Mouse (Mus musculus) adipocyte (in vitro differentiated cells): ENCODE measurements around the gene Serpinb1b.
A peak's percentile ranks its signal among the peaks of the same experiment; 100 is the strongest.

Experiments used
- DNase-seq: peaks from one replicate; pipeline ENCODE4 v3.0.0-alpha.2; 2016; ENCODE audit warnings: low spot score

Serpinb1b gene

GRCm38 (mm10) chr13:33091306-33091705, 12.9 kb downstream of the Serpinb1b start:
- no peak for DNase-seq

DNA sequence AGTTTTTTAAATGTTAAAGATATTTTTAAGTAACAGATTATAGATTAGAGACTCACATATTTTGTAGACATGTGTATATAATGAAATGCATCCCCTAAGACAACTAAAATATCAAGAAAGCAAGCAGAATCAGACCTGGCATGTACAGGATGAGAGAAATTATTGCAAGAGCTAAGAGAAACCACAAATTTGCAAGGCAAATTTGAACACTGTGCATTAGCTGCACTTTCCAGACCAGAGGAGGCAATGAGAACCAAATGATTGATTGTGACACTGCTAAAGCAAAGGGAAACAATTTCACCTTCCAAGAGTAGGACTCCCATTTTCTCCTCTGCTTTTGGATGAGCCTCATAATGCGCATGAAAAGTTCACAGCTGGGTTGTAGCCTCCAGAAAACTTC, 17.2 kb downstream of the Serpinb1b start:
- no peak for DNase-seq

DNA sequence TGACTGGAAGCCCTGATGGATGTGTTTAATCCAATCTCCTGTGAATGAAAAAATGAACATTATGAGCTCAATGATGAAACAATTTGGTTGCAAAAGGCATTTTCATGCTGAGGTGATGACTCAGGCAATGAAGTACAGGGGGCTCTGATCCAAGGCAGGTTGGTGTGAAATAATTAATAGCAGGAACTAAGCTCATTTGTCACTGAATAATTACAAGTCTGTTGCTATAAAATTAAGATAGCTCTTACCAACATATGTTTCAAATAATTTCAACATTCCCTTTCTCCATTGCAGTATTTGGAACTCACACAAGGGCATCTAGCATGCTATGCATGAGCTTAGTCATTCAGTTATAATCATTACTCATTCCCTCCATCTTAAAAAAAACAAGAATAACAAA, 27.3 kb downstream of the Serpinb1b start:
- DNase-seq, result no peak

DNA sequence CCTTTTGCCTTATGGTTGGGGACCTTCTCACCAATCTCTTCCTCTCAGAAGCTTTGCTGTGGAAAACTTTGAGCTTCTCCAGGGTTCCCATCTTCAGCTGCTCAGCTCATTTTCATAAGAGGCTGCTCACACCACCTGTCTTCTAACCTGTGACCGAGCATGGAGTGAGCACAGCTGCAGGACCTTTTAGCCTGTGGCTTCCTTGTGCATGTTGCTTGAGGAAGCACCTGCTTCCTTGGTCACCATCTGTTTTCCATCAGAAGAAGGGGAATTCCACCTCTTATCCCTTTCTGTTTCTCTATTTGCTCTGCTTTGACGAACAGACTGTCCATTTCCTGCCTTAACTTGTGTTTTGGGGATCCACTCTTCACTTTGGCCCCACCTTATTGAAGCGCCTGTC, 34.7 kb downstream of the Serpinb1b start:
- DNase-seq, result no peak

GRCm38 (mm10) chr13:33137717-33138116, 59.3 kb downstream of the Serpinb1b start:
- no peak for DNase-seq

- peak; percentile 18 for DNase-seq
These were observed 63.1 kb downstream of the Serpinb1b start for GRCm38 (mm10) chr13:33141435-33141834.
